Mouse (Mus musculus): ENCODE data around the gene Dgkh. TPM values are rescaled to one million over a fixed set of nuclear protein-coding genes. Genes with fewer than 3 reads are reported as not detected.

Dgkh gene
- total RNA-seq, 4 experiments from 2014 or later, result 62.4 to 73.0 (median 68.9) TPM

Other genes starting within 250 kb of the Dgkh start
- gene Akap11, start 196.0 kb downstream of the Dgkh start, total RNA-seq (2022), result 100 to 1,000 TPM; 167 to 206 (median 186) TPM
- gene Vwa8, start 116.3 kb upstream of the Dgkh start, total RNA-seq (2022), result 10 to 100 TPM; 34.7 to 41.3 (median 40.1) TPM